Mouse (Mus musculus): Measurements from ENCODE around the gene Cdc16.
"Not testable (repeated sequence)": the region's sequence is repeated elsewhere in the genome, so short reads cannot be mapped to it uniquely, and the experiment has no call there.

Cdc16 gene

GRCm38 (mm10) chr8:13756982-13757804 is at the start of gene Cdc16:
Cdc16 (plus strand) TSS chr8:13757676.
- DNase-seq (ENCODE audit: low spot score) = peak; percentile 89

- DNase-seq (ENCODE audit: low spot score) = no peak
These were observed 49.0 kb upstream of the Cdc16 start for GRCm38 (mm10) chr8:13708514-13708913.

- DNase-seq (ENCODE audit: low spot score) = no peak
These were observed 38.5 kb upstream of the Cdc16 start for GRCm38 (mm10) chr8:13718980-13719379.

GRCm38 (mm10) chr8:13725722-13726121 is 31.8 kb upstream of the Cdc16 start:
- no peak for DNase-seq (ENCODE audit: low spot score)

GRCm38 (mm10) chr8:13727469-13728094 is 29.9 kb upstream of the Cdc16 start:
- no peak for DNase-seq (ENCODE audit: low spot score)

GRCm38 (mm10) chr8:13740323-13740770 is 17.1 kb upstream of the Cdc16 start:
- peak; percentile 23 for DNase-seq (ENCODE audit: low spot score)

- no peak for DNase-seq (ENCODE audit: low spot score)
These were observed 16.5 kb upstream of the Cdc16 start for GRCm38 (mm10) chr8:13740817-13741613.

- DNase-seq (ENCODE audit: low spot score) = not testable (repeated sequence)
These were observed 11.3 kb upstream of the Cdc16 start for GRCm38 (mm10) chr8:13746212-13746611.

- DNase-seq (ENCODE audit: low spot score) = no peak
These were observed 9.8 kb upstream of the Cdc16 start for GRCm38 (mm10) chr8:13747626-13748025.

- DNase-seq (ENCODE audit: low spot score) = peak; percentile 28
These were observed 3.8 kb upstream of the Cdc16 start for GRCm38 (mm10) chr8:13753680-13754079.

GRCm38 (mm10) chr8:13756480-13756879 is 996 bp upstream of the Cdc16 start:
- no peak for DNase-seq (ENCODE audit: low spot score)

- DNase-seq (ENCODE audit: low spot score) = peak; percentile 52
These were observed 590 bp downstream of the Cdc16 start for GRCm38 (mm10) chr8:13757805-13758727.

- no peak for DNase-seq (ENCODE audit: low spot score)
These were observed 11.7 kb downstream of the Cdc16 start for GRCm38 (mm10) chr8:13769206-13769605.

- no peak for DNase-seq (ENCODE audit: low spot score)
These were observed 23.1 kb downstream of the Cdc16 start for GRCm38 (mm10) chr8:13780536-13780935.

- DNase-seq (ENCODE audit: low spot score) = peak; percentile 96
These were observed 27.8 kb downstream of the Cdc16 start, which contains the start of gene Upf3a for GRCm38 (mm10) chr8:13785250-13785763. Upf3a (plus strand) TSS chr8:13785615.

- peak; percentile 97 for DNase-seq (ENCODE audit: low spot score)
These were observed 28.4 kb downstream of the Cdc16 start for GRCm38 (mm10) chr8:13785764-13786299.

- no peak for DNase-seq (ENCODE audit: low spot score)
These were observed 32.1 kb downstream of the Cdc16 start for GRCm38 (mm10) chr8:13789606-13790005.

- DNase-seq (ENCODE audit: low spot score) = no peak
These were observed 35.7 kb downstream of the Cdc16 start for GRCm38 (mm10) chr8:13793097-13793745.

- no peak for DNase-seq (ENCODE audit: low spot score)
These were observed 36.2 kb downstream of the Cdc16 start for GRCm38 (mm10) chr8:13793746-13794101.

GRCm38 (mm10) chr8:13797676-13798075 is 40.2 kb downstream of the Cdc16 start:
- no peak for DNase-seq (ENCODE audit: low spot score)

All from yolk sac, embryonic 10.5 days (tissue).